Mouse (Mus musculus) brain, embryonic 14.5 days (tissue): ENCODE measurements around the gene P4htm.

ENCODE experiments used
- CTCF ChIP-seq: fragments of 200-500 bp; IDR thresholded peaks from 2 replicates; pipeline ENCODE4 v1.5.1; 2012; ENCODE audit warnings: inconsistent platforms, mild to moderate bottlenecking, moderate library complexity, borderline replicate concordance; ENCODE audit not compliant: insufficient read depth, insufficient read length; ENCODE audit errors: extremely low read depth
- POLR2A ChIP-seq: fragments of 200-500 bp; IDR thresholded peaks from 2 replicates; pipeline ENCODE4 v1.6.1; 2012; ENCODE audit warnings: mild to moderate bottlenecking, inconsistent platforms, borderline replicate concordance; ENCODE audit not compliant: poor library complexity, insufficient read depth, insufficient read length, severe bottlenecking; ENCODE audit errors: extremely low read depth

GRCm38 (mm10) chr9:108626498-108626897, 29.0 kb upstream of the P4htm start:
- TF ChIP-seq POLR2A (no peak), CTCF (no peak)
